Mouse (Mus musculus) lung, embryonic 14.5 days (tissue): ENCODE results near the gene Slc5a10. TPM values are rescaled to one million over a fixed set of nuclear protein-coding genes. Genes with fewer than 3 reads are reported as not detected.

ENCODE experiments used
- ATAC-seq: fragments of 200-750 bp; cut with Nextera tagmentation; 2 replicates; pipeline ENCODE4 v1.8.0; 2017; ENCODE audit warnings: mild to moderate bottlenecking, moderate TSS enrichment, moderate library complexity; ENCODE audit not compliant: insufficient read depth
- DNase-seq: peaks from one replicate; pipeline ENCODE4 v3.0.0-alpha.2; 2015
- H3K27ac ChIP-seq: fragments of 300-500 bp; sonication (generic); 2 replicates; pipeline ENCODE4 v1.5.1; 2014; ENCODE audit warnings: low read depth, mild to moderate bottlenecking, moderate library complexity
- H3K27me3 ChIP-seq: fragments of 300-500 bp; sonication (generic); 2 replicates; pipeline ENCODE4 v1.6.1; 2014; ENCODE audit warnings: low read length, control low read depth; ENCODE audit not compliant: insufficient read depth
- H3K36me3 ChIP-seq: fragments of 300-500 bp; sonication (generic); 2 replicates; pipeline ENCODE4 v1.6.1; 2014; ENCODE audit warnings: control low read depth; ENCODE audit not compliant: insufficient read depth
- H3K4me1 ChIP-seq: fragments of 300-500 bp; sonication (generic); 2 replicates; pipeline ENCODE4 v1.6.1; 2014; ENCODE audit warnings: antibody characterized with exemption, control low read depth; ENCODE audit not compliant: insufficient read depth
- H3K4me2 ChIP-seq: fragments of 300-500 bp; sonication (generic); 2 replicates; pipeline ENCODE4 v1.6.1; 2014; ENCODE audit warnings: mild to moderate bottlenecking
- H3K4me3 ChIP-seq: fragments of 300-500 bp; sonication (generic); 2 replicates; pipeline ENCODE4 v1.5.1; 2014; ENCODE audit warnings: low read depth, low read length
- H3K9ac ChIP-seq: fragments of 300-500 bp; sonication (generic); 2 replicates; pipeline ENCODE4 v1.6.1; 2014
- H3K9me3 ChIP-seq: fragments of 300-500 bp; sonication (generic); 2 replicates; pipeline ENCODE4 v1.6.1; 2016; ENCODE audit warnings: low read depth, low read length, control low read depth
- CTCF ChIP-seq: IDR thresholded peaks from 2 replicates; pipeline ENCODE4 v1.5.1; 2016; ENCODE audit warnings: antibody characterized with exemption, low read depth
- WGBS: fragments of 180-500 bp; shearing (Covaris S2); extraction: QIAGEN DNeasy Blood & Tissue Kit; methylation state at CpG from one replicate; pipeline ENCODE4 v1.1.7; 2014; 5-methylcytosine and 5-hydroxymethylcytosine counted together
- polyA plus RNA-seq: library from polyadenylated mRNA; unstranded; fragments of >200 nt; fragmentation: Nextera tagmentation; extraction: Ambion mirVana; gene quantifications from 2 replicates; pipeline ENCODE4 v1.2.1, GENCODE M21; 2014

The Slc5a10 gene
- polyA plus RNA-seq, 1 experiment from 2014 or later, result not detected

GRCm38 (mm10) chr11:61629621-61630020 is 91.0 kb downstream of the Slc5a10 start:
- peak; percentile 67 for TF ChIP-seq CTCF
- WGBS, result 43% methylated on average over 3 of the region's 3 CpGs
- H3K9ac ChIP-seq, result no peak overlapping the region
- ATAC-seq, result no peak
- peak; percentile 68 for DNase-seq
- H3K27me3 ChIP-seq, result no peaks in the 10 kb centered on the region
- H3K27ac ChIP-seq, result no peak overlapping the region
- no peaks in the 10 kb centered on the region for H3K4me1 ChIP-seq
- no peak overlapping the region for H3K4me3 ChIP-seq
- no peaks in the 10 kb centered on the region for H3K36me3 ChIP-seq
- H3K9me3 ChIP-seq, result no peaks in the 10 kb centered on the region
- no peak overlapping the region for H3K4me2 ChIP-seq

- 79% methylated on average over 1 of the region's 1 CpGs for WGBS
- no peak for TF ChIP-seq CTCF
- no peak for ATAC-seq
Observed at GRCm38 (mm10) chr11:61626509-61626908, 94.1 kb downstream of the Slc5a10 start.

GRCm38 (mm10) chr11:61625136-61625535 is 95.5 kb downstream of the Slc5a10 start:
- Histone ChIP-seq H3K27me3 (no peaks in the 10 kb centered on the region), H3K9ac (no peak overlapping the region), H3K4me3 (no peak overlapping the region), H3K36me3 (no peaks in the 10 kb centered on the region), H3K4me2 (no peak overlapping the region), H3K9me3 (no peaks in the 10 kb centered on the region), H3K4me1 (no peaks in the 10 kb centered on the region), H3K27ac (no peak overlapping the region)
- ATAC-seq (no peak), DNase-seq (no peak)
- 75% methylated on average over 7 of the region's 7 CpGs for WGBS
- no peak for TF ChIP-seq CTCF

More at GRCm38 (mm10) chr11:61626509-61626908, 94.1 kb downstream of the Slc5a10 start:
- H3K9me3 ChIP-seq, result no peaks in the 10 kb centered on the region
- no peak overlapping the region for H3K27ac ChIP-seq
- DNase-seq, result no peak
- no peak overlapping the region for H3K4me2 ChIP-seq
- no peaks in the 10 kb centered on the region for H3K4me1 ChIP-seq
- H3K36me3 ChIP-seq, result no peaks in the 10 kb centered on the region
- H3K9ac ChIP-seq, result no peak overlapping the region
- no peak overlapping the region for H3K4me3 ChIP-seq
- H3K27me3 ChIP-seq, result no peaks in the 10 kb centered on the region

Other genes starting within 250 kb of the Slc5a10 start
- 615 and 660 TPM in 2 replicates for gene Mfap4, start 235.4 kb downstream of the Slc5a10 start, polyA plus RNA-seq
- 62.8 and 69.6 TPM in 2 replicates for gene Mapk7, start 226.4 kb downstream of the Slc5a10 start, polyA plus RNA-seq
- gene B9d1, start 215.7 kb downstream of the Slc5a10 start, polyA plus RNA-seq, result 48.9 and 54.1 TPM in 2 replicates
- 26.1 and 30.0 TPM in 2 replicates for gene Epn2, start 141.1 kb downstream of the Slc5a10 start, polyA plus RNA-seq
- 27.8 and 29.5 TPM in 2 replicates for gene Grap, start 67.6 kb downstream of the Slc5a10 start, polyA plus RNA-seq
- gene Fam83g, start 36.7 kb downstream of the Slc5a10 start, polyA plus RNA-seq, result 2.1 and 2.2 TPM in 2 replicates
- 26.7 and 28.6 TPM in 2 replicates for gene Prpsap2, start 41.3 kb upstream of the Slc5a10 start, polyA plus RNA-seq
- 20.5 and 20.8 TPM in 2 replicates for gene Ulk2, start 134.2 kb upstream of the Slc5a10 start, polyA plus RNA-seq
- 19.0 and 20.4 TPM in 2 replicates for gene Akap10, start 209.4 kb upstream of the Slc5a10 start, polyA plus RNA-seq
- gene Specc1, start 235.9 kb upstream of the Slc5a10 start, polyA plus RNA-seq, result 13.0 and 13.4 TPM in 2 replicates